Mouse (Mus musculus): ENCODE measurements around the gene Srf.

Gene Srf

GRCm38 (mm10) chr17:46556584-46556945 is 590 bp upstream of the Srf start:
- 0 out of 2 replicates have a peak, but pooled peaks have one; percentile 2 for ATAC-seq (ENCODE audit: low TSS enrichment)

GRCm38 (mm10) chr17:46554977-46555672 is 850 bp downstream of the Srf start:
- no peak for ATAC-seq (ENCODE audit: low TSS enrichment)

- ATAC-seq (ENCODE audit: low TSS enrichment): no peak
Observed at GRCm38 (mm10) chr17:46554646-46554976, 1.4 kb downstream of the Srf start.

GRCm38 (mm10) chr17:46553926-46554325 is 2.0 kb downstream of the Srf start:
- no peak for ATAC-seq (ENCODE audit: low TSS enrichment)

GRCm38 (mm10) chr17:46553469-46553868 is 2.5 kb downstream of the Srf start:
- no peak for ATAC-seq (ENCODE audit: low TSS enrichment)

- peak; percentile 75 for ATAC-seq (ENCODE audit: low TSS enrichment)
Observed at GRCm38 (mm10) chr17:46552841-46553423, 3.0 kb downstream of the Srf start.

GRCm38 (mm10) chr17:46552151-46552550 is 3.8 kb downstream of the Srf start:
- ATAC-seq (ENCODE audit: low TSS enrichment): no peak

- ATAC-seq (ENCODE audit: low TSS enrichment): no peak
Observed at GRCm38 (mm10) chr17:46551369-46551768, 4.6 kb downstream of the Srf start.

GRCm38 (mm10) chr17:46550904-46551303 is 5.1 kb downstream of the Srf start:
- ATAC-seq (ENCODE audit: low TSS enrichment): no peak

- ATAC-seq (ENCODE audit: low TSS enrichment): no peak
Observed at GRCm38 (mm10) chr17:46549642-46550041, 6.3 kb downstream of the Srf start.

- ATAC-seq (ENCODE audit: low TSS enrichment): no peak
Observed at GRCm38 (mm10) chr17:46549193-46549592, 6.8 kb downstream of the Srf start.

- ATAC-seq (ENCODE audit: low TSS enrichment): no peak
Observed at GRCm38 (mm10) chr17:46548741-46549140, 7.2 kb downstream of the Srf start.

GRCm38 (mm10) chr17:46547923-46548322 is 8.1 kb downstream of the Srf start:
- no peak for ATAC-seq (ENCODE audit: low TSS enrichment)

- ATAC-seq (ENCODE audit: low TSS enrichment): no peak
Observed at GRCm38 (mm10) chr17:46546995-46547394, 9.0 kb downstream of the Srf start.

GRCm38 (mm10) chr17:46546591-46546990 is 9.4 kb downstream of the Srf start:
- no peak for ATAC-seq (ENCODE audit: low TSS enrichment)

- ATAC-seq (ENCODE audit: low TSS enrichment): peak; percentile 83
Observed at GRCm38 (mm10) chr17:46545813-46546564, 10.0 kb downstream of the Srf start, which contains the start of gene Cul9. TSS of gene Cul9 (minus strand) at chr17:46546388.

GRCm38 (mm10) chr17:46543661-46544060 is 12.3 kb downstream of the Srf start:
- ATAC-seq (ENCODE audit: low TSS enrichment): peak; percentile 44; the same call in 1 of the 2 replicates

GRCm38 (mm10) chr17:46525579-46526307 is 30.2 kb downstream of the Srf start:
- peak; percentile 77; the same call in 1 of the 2 replicates for ATAC-seq (ENCODE audit: low TSS enrichment)

- no peak for ATAC-seq (ENCODE audit: low TSS enrichment)
Observed at GRCm38 (mm10) chr17:46525065-46525464, 30.9 kb downstream of the Srf start.

GRCm38 (mm10) chr17:46521963-46522668 is 33.9 kb downstream of the Srf start:
- no peak for ATAC-seq (ENCODE audit: low TSS enrichment)

GRCm38 (mm10) chr17:46521174-46521573 is 34.8 kb downstream of the Srf start:
- no peak for ATAC-seq (ENCODE audit: low TSS enrichment)

Data from frontal cortex, adult (tissue).